Mouse (Mus musculus) hindbrain, postnatal 0 days (tissue): ENCODE results near the gene Abcf3. TPM values are rescaled to one million over a fixed set of nuclear protein-coding genes. Genes with fewer than 3 reads are reported as not detected.

Source experiments
- ATAC-seq: fragments of 200-750 bp; cut with Nextera tagmentation; 2 replicates; pipeline ENCODE4 v1.8.0; 2017; ENCODE audit warnings: mild to moderate bottlenecking, moderate TSS enrichment, moderate library complexity
- DNase-seq: peaks from one replicate; pipeline ENCODE4 v3.0.0-alpha.2; 2015; ENCODE audit warnings: low spot score
- H3K27ac ChIP-seq: fragments of 300-500 bp; sonication (generic); 2 replicates; pipeline ENCODE4 v1.5.1; 2014; ENCODE audit warnings: mild to moderate bottlenecking
- H3K27me3 ChIP-seq: fragments of 300-500 bp; sonication (generic); 2 replicates; pipeline ENCODE4 v1.6.1; 2014; ENCODE audit warnings: low read length, mixed read lengths; ENCODE audit not compliant: insufficient read depth
- H3K36me3 ChIP-seq: fragments of 300-500 bp; sonication (generic); 2 replicates; pipeline ENCODE4 v1.6.1; 2014; ENCODE audit warnings: low read length, mixed read lengths; ENCODE audit not compliant: insufficient read depth
- H3K4me1 ChIP-seq: fragments of 300-500 bp; sonication (generic); 2 replicates; pipeline ENCODE4 v1.6.1; 2014; ENCODE audit warnings: antibody characterized with exemption, low read length, mixed read lengths; ENCODE audit not compliant: insufficient read depth
- H3K4me2 ChIP-seq: fragments of 300-500 bp; sonication (generic); 2 replicates; pipeline ENCODE4 v1.6.1; 2014; ENCODE audit warnings: low read depth, mild to moderate bottlenecking, low read length, moderate library complexity, mixed read lengths
- H3K4me3 ChIP-seq: fragments of 300-500 bp; sonication (generic); 2 replicates; pipeline ENCODE4 v1.5.1; 2014; ENCODE audit warnings: low read length
- H3K9ac ChIP-seq: fragments of 300-500 bp; sonication (generic); replicated peaks from 2 replicates; pipeline ENCODE4 v1.6.1; 2014; ENCODE audit warnings: mild to moderate bottlenecking, low read length, moderate library complexity, mixed read lengths
- H3K9me3 ChIP-seq: fragments of 300-500 bp; sonication (generic); 2 replicates; pipeline ENCODE4 v1.6.1; 2016; ENCODE audit warnings: low read length, mixed read lengths
- CTCF ChIP-seq: IDR thresholded peaks from 2 replicates; pipeline ENCODE4 v1.5.1; 2016; ENCODE audit warnings: antibody characterized with exemption, control low read depth, low read depth
- WGBS: fragments of 180-500 bp; shearing (Covaris S2); extraction: QIAGEN DNeasy Blood & Tissue Kit; methylation state at CpG from one replicate; pipeline ENCODE4 v1.1.7; 2014; 5-methylcytosine and 5-hydroxymethylcytosine counted together
- polyA plus RNA-seq: library from polyadenylated mRNA; unstranded; fragments of >200 nt; fragmentation: Nextera tagmentation; extraction: Ambion mirVana; gene quantifications from 2 replicates; pipeline ENCODE4 v1.2.1, GENCODE M21; 2015
- total RNA-seq: library from RNA; depleted of rRNA; stranded (reverse); fragments of >200 nt; gene quantifications from 2 replicates; pipeline ENCODE4 v1.2.3, GENCODE M21; 2014

The Abcf3 gene
- total and polyA plus RNA-seq, 2 experiments from 2014 or later = 63.4 to 67.5 TPM

- WGBS = 2% methylated on average over 48 of the region's 55 CpGs
- H3K36me3 ChIP-seq = 0 out of 2 replicates have a peak, but pooled peaks cover 6% of the 10 kb centered on the region
- peak; percentile 49 for TF ChIP-seq CTCF
- H3K27me3 ChIP-seq = no peaks in the 10 kb centered on the region
- H3K4me2 ChIP-seq = peak within 1 kb of the TSS; percentile 92
- peak within 1 kb of the TSS; percentile 97 for H3K9ac ChIP-seq
- H3K4me3 ChIP-seq = peak within 1 kb of the TSS; percentile 99
- DNase-seq (peak; percentile 95), ATAC-seq (peak; percentile 95)
- H3K4me1 ChIP-seq = peaks cover 12% of the 10 kb centered on the region; the same call in 1 of the 2 replicates
- H3K27ac ChIP-seq = peak within 1 kb of the TSS; percentile 93
- H3K9me3 ChIP-seq = no peaks in the 10 kb centered on the region
Observed at GRCm38 (mm10) chr16:20516726-20517201, 31.6 kb upstream of the Abcf3 start, which contains the start of gene Dvl3. TSS of gene Dvl3 (plus strand) at chr16:20516982.

DNA sequence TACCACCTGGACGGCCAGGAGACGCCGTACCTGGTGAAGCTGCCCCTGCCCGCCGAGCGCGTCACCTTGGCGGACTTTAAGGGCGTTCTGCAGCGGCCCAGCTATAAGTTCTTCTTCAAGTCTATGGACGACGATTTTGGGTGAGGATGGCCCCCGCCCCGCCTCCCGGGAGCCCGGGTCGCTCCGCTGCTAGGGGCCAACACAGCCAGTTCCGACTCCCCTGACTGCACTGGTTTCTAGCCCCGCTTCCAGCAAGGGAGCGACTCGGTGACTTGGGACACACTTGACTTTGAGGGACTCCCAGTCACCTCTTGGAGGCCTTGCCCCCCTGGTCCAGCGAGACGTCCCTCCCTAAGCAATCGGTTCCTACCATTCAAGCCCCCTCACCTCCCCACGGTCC, 31.2 kb upstream of the Abcf3 start:
- DNase-seq (no peak), ATAC-seq (peak; percentile 11; the same call in 1 of the 2 replicates)
- H3K9me3 ChIP-seq = no peaks in the 10 kb centered on the region
- 4% methylated on average over 25 of the region's 26 CpGs for WGBS
- 0 out of 2 replicates have a peak, but pooled peaks cover 6% of the 10 kb centered on the region for H3K36me3 ChIP-seq
- peaks cover 12% of the 10 kb centered on the region; the same call in 1 of the 2 replicates for H3K4me1 ChIP-seq
- H3K4me3 ChIP-seq = peak overlapping the region; percentile 99
- peak overlapping the region; percentile 97 for H3K9ac ChIP-seq
- no peaks in the 10 kb centered on the region for H3K27me3 ChIP-seq
- no peak for TF ChIP-seq CTCF
- H3K4me2 ChIP-seq = peak overlapping the region; percentile 92
- H3K27ac ChIP-seq = peak overlapping the region; percentile 93

DNA sequence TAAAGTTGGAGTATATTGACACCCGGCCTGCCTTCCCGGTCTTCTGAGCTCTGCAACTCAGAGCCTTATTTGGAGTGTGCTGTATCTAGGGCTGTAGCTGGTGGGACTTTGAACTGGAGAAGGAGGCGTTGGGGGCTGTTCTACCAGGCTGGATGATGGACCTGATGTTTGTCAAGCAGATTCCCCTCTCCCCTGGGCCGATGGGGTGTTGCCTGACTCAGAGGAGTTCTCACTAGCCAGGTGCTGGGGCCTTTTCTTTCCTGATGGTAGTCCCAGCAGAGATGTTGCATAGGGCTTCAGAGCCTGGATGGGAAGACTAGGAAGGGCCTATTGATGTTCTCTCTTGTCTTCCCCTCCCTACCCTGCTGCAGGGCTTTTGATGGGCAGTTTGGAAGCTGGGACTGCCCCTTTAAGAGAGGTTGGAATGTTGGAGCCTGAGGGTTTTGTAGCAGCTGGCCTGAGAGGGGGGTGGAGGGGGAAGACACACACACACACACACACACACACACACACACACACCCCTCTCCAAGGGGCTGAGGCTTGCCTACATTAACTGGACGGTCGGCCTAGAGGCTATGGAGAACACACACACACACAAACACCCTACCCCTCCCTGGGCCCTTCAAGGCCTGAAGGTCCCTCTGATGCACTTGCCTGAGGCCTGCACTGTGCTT, 30.5 kb upstream of the Abcf3 start:
- Histone ChIP-seq H3K9ac (peak overlapping the region; percentile 97), H3K4me3 (peak overlapping the region; percentile 99), H3K9me3 (no peaks in the 10 kb centered on the region), H3K36me3 (0 out of 2 replicates have a peak, but pooled peaks cover 6% of the 10 kb centered on the region), H3K27me3 (no peaks in the 10 kb centered on the region), H3K27ac (peak overlapping the region; percentile 93), H3K4me2 (peak overlapping the region; percentile 92), H3K4me1 (peaks cover 12% of the 10 kb centered on the region; the same call in 1 of the 2 replicates)
- peak; percentile 71 for DNase-seq
- WGBS = under 1% methylated on average over 6 of the region's 6 CpGs
- TF ChIP-seq CTCF = no peak
- ATAC-seq = peak; percentile 55

GRCm38 (mm10) chr16:20523886-20524285, 24.5 kb upstream of the Abcf3 start:
- ATAC-seq (no peak), DNase-seq (no peak)
- whole genome bisulfite sequencing = 84% methylated on average over 10 of the region's 10 CpGs
- H3K27me3 ChIP-seq = no peaks in the 10 kb centered on the region
- H3K9ac ChIP-seq = no peak overlapping the region
- H3K36me3 ChIP-seq = peaks cover 57% of the 10 kb centered on the region
- TF ChIP-seq CTCF = no peak
- H3K4me2 ChIP-seq = no peak overlapping the region
- no peak overlapping the region for H3K27ac ChIP-seq
- no peaks in the 10 kb centered on the region for H3K9me3 ChIP-seq
- no peak overlapping the region for H3K4me3 ChIP-seq
- peaks cover 5% of the 10 kb centered on the region; the same call in 1 of the 2 replicates for H3K4me1 ChIP-seq

- Histone ChIP-seq H3K4me3 (no peak overlapping the region), H3K27me3 (no peaks in the 10 kb centered on the region), H3K4me1 (no peaks in the 10 kb centered on the region), H3K27ac (no peak overlapping the region), H3K9me3 (no peaks in the 10 kb centered on the region), H3K36me3 (peaks cover 66% of the 10 kb centered on the region), H3K9ac (no peak overlapping the region), H3K4me2 (no peak overlapping the region)
- WGBS = 85% methylated on average over 5 of the region's 5 CpGs
- DNase-seq = no peak
- ATAC-seq = no peak
- no peak for TF ChIP-seq CTCF
Observed at GRCm38 (mm10) chr16:20528779-20529178, 19.6 kb upstream of the Abcf3 start.

- TF ChIP-seq CTCF = no peak
- WGBS = 43% methylated on average over 1 of the region's 1 CpGs
- no peaks in the 10 kb centered on the region for H3K4me1 ChIP-seq
Observed at GRCm38 (mm10) chr16:20529375-20529774, 19.0 kb upstream of the Abcf3 start.

DNA sequence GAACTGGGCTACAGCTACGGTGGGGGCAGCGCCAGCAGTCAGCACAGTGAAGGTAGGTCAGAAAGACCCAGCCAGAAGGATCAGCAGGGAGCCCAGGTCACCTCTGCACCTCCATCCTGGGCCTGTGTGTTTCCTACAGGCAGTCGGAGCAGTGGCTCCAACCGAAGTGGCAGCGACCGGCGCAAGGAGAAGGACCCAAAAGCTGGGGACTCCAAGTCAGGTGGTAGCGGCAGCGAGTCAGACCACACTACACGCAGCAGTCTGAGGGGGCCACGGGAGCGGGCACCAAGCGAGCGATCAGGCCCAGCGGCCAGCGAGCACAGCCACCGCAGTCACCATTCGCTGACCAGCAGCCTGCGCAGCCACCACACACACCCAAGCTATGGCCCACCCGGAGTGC, 17.4 kb upstream of the Abcf3 start:
- DNase-seq (no peak), ATAC-seq (no peak)
- Histone ChIP-seq H3K27ac (no peak overlapping the region), H3K36me3 (peaks cover 47% of the 10 kb centered on the region), H3K9ac (no peak overlapping the region), H3K4me1 (no peaks in the 10 kb centered on the region), H3K27me3 (no peaks in the 10 kb centered on the region), H3K4me2 (no peak overlapping the region), H3K9me3 (no peaks in the 10 kb centered on the region), H3K4me3 (no peak overlapping the region)
- TF ChIP-seq CTCF = no peak
- WGBS = 97% methylated on average over 20 of the region's 20 CpGs

More at GRCm38 (mm10) chr16:20529375-20529774, 19.0 kb upstream of the Abcf3 start:
- ATAC-seq (no peak), DNase-seq (peak; percentile 32)
- Histone ChIP-seq H3K4me2 (no peak overlapping the region), H3K27ac (no peak overlapping the region), H3K36me3 (peaks cover 60% of the 10 kb centered on the region), H3K9me3 (no peaks in the 10 kb centered on the region), H3K27me3 (no peaks in the 10 kb centered on the region), H3K9ac (no peak overlapping the region), H3K4me3 (no peak overlapping the region)
